Mouse (Mus musculus): ENCODE measurements around the gene Clec5a.

- TF ChIP-seq CTCF (IDR thresholded peaks at IDR 0.05; ENCODE audit: control insufficient read depth, insufficient read depth, insufficient replicate concordance, low read depth, low read length) (no peak), POLR2A (IDR thresholded peaks at IDR 0.05; ENCODE audit: control insufficient read depth, low read depth, low read length) (no peak)
Observed at GRCm38 (mm10) chr6:40544690-40545089, 40.9 kb downstream of the Clec5a start.
